Mouse (Mus musculus): ENCODE data around the gene Mrpl49. TPM values are rescaled to one million over a fixed set of nuclear protein-coding genes. Genes with fewer than 3 reads are reported as not detected.
A peak's percentile ranks its signal among the peaks of the same experiment; 100 is the strongest.

Mrpl49 gene
- polyA plus RNA-seq, 1 experiment from 2014 or later = 64.5 TPM

- H3K36me3 ChIP-seq (ENCODE audit: control insufficient read depth, insufficient read depth, low read length) = peaks cover 78% of the 10 kb centered on the region
- no peak overlapping the region for H3K4me2 ChIP-seq (ENCODE audit: low read length)
- WGBS = 77% methylated on average over 5 of the region's 5 CpGs
- peaks cover 2 to 17% of the 10 kb centered on the region in 2 experiments; a peak in 3 of 4 replicates for H3K4me1 ChIP-seq (ENCODE audit: control insufficient read depth in 2 of 2, insufficient read depth in 2 of 2, low read length in 2 of 2)
- H3K27me3 ChIP-seq (ENCODE audit: control insufficient read depth, insufficient read depth, low read length) = no peaks in the 10 kb centered on the region
- H3K9me3 ChIP-seq (ENCODE audit: control insufficient read depth, low read length) = no peaks in the 10 kb centered on the region
- ATAC-seq (ENCODE audit: insufficient number of reproducible peaks, insufficient read depth, low FRiP score, low read depth) = no peak
- no peak overlapping the region for H3K4me3 ChIP-seq (ENCODE audit: control insufficient read depth in 1 of 2, insufficient read depth in 1 of 2, low read depth in 1 of 2, low read length in 2 of 2)
- H3K9ac ChIP-seq (ENCODE audit: low read length) = no peak overlapping the region
- no peak overlapping the region for H3K27ac ChIP-seq (replicated peaks in 1 of 2; ENCODE audit: control insufficient read depth in 1 of 2, insufficient read depth in 1 of 2, low read depth in 2 of 2, low read length in 2 of 2)
Measured at GRCm38 (mm10) chr19:6054296-6054695, 3.3 kb downstream of the Mrpl49 start.

- peaks cover 7 to 18% of the 10 kb centered on the region in 2 experiments for H3K4me1 ChIP-seq (ENCODE audit: control insufficient read depth in 2 of 2, insufficient read depth in 2 of 2, low read length in 2 of 2)
- H3K4me2 ChIP-seq (ENCODE audit: low read length) = no peak overlapping the region
- no peak overlapping the region for H3K4me3 ChIP-seq (ENCODE audit: control insufficient read depth in 1 of 2, insufficient read depth in 1 of 2, low read depth in 1 of 2, low read length in 2 of 2)
- no peak overlapping the region for H3K27ac ChIP-seq (replicated peaks in 1 of 2; ENCODE audit: control insufficient read depth in 1 of 2, insufficient read depth in 1 of 2, low read depth in 2 of 2, low read length in 2 of 2)
- peaks cover 82% of the 10 kb centered on the region for H3K36me3 ChIP-seq (ENCODE audit: control insufficient read depth, insufficient read depth, low read length)
- no peaks in the 10 kb centered on the region for H3K27me3 ChIP-seq (ENCODE audit: control insufficient read depth, insufficient read depth, low read length)
- ATAC-seq (ENCODE audit: insufficient number of reproducible peaks, insufficient read depth, low FRiP score, low read depth) = no peak
- 78% methylated on average over 7 of the region's 7 CpGs for WGBS
- no peaks in the 10 kb centered on the region for H3K9me3 ChIP-seq (ENCODE audit: control insufficient read depth, low read length)
- H3K9ac ChIP-seq (ENCODE audit: low read length) = no peak overlapping the region
Measured at GRCm38 (mm10) chr19:6052516-6052915, 5.1 kb downstream of the Mrpl49 start.

- no peak overlapping the region for H3K4me3 ChIP-seq (ENCODE audit: control insufficient read depth in 1 of 2, insufficient read depth in 1 of 2, low read depth in 1 of 2, low read length in 2 of 2)
- no peak overlapping the region for H3K27ac ChIP-seq (replicated peaks in 1 of 2; ENCODE audit: control insufficient read depth in 1 of 2, insufficient read depth in 1 of 2, low read depth in 2 of 2, low read length in 2 of 2)
- H3K27me3 ChIP-seq (ENCODE audit: control insufficient read depth, insufficient read depth, low read length) = no peaks in the 10 kb centered on the region
- H3K4me2 ChIP-seq (ENCODE audit: low read length) = no peak overlapping the region
- H3K9ac ChIP-seq (ENCODE audit: low read length) = no peak overlapping the region
- peaks cover 59% of the 10 kb centered on the region for H3K36me3 ChIP-seq (ENCODE audit: control insufficient read depth, insufficient read depth, low read length)
- peaks cover 6 to 19% of the 10 kb centered on the region in 2 experiments; a peak in 3 of 4 replicates for H3K4me1 ChIP-seq (ENCODE audit: control insufficient read depth in 2 of 2, insufficient read depth in 2 of 2, low read length in 2 of 2)
- no peak for ATAC-seq (ENCODE audit: insufficient number of reproducible peaks, insufficient read depth, low FRiP score, low read depth)
- no peaks in the 10 kb centered on the region for H3K9me3 ChIP-seq (ENCODE audit: control insufficient read depth, low read length)
- WGBS = 81% methylated on average over 11 of the region's 11 CpGs
Measured at GRCm38 (mm10) chr19:6048681-6049410, 8.7 kb downstream of the Mrpl49 start.

- Histone ChIP-seq H3K9ac (ENCODE audit: low read length) (peak overlapping the region; percentile 91), H3K27me3 (ENCODE audit: control insufficient read depth, insufficient read depth, low read length) (no peaks in the 10 kb centered on the region), H3K4me1 (ENCODE audit: control insufficient read depth in 2 of 2, insufficient read depth in 2 of 2, low read length in 2 of 2) (peaks cover 6 to 19% of the 10 kb centered on the region in 2 experiments; a peak in 3 of 4 replicates), H3K27ac (replicated peaks in 1 of 2; ENCODE audit: control insufficient read depth in 1 of 2, insufficient read depth in 1 of 2, low read depth in 2 of 2, low read length in 2 of 2) (no peak overlapping the region; a peak in 1 of 4 replicates), H3K4me2 (ENCODE audit: low read length) (peak overlapping the region; percentile 89), H3K36me3 (ENCODE audit: control insufficient read depth, insufficient read depth, low read length) (peaks cover 48% of the 10 kb centered on the region), H3K4me3 (ENCODE audit: control insufficient read depth in 1 of 2, insufficient read depth in 1 of 2, low read depth in 1 of 2, low read length in 2 of 2) (peak overlapping the region; percentile 88 to 90), H3K9me3 (ENCODE audit: control insufficient read depth, low read length) (no peaks in the 10 kb centered on the region)
- no peak for ATAC-seq (ENCODE audit: insufficient number of reproducible peaks, insufficient read depth, low FRiP score, low read depth)
- WGBS = 80% methylated on average over 8 of the region's 8 CpGs
Measured at GRCm38 (mm10) chr19:6047899-6048166, 9.8 kb downstream of the Mrpl49 start.

- H3K36me3 ChIP-seq (ENCODE audit: control insufficient read depth, insufficient read depth, low read length) = peaks cover 43% of the 10 kb centered on the region
- peak overlapping the region; percentile 89 for H3K4me2 ChIP-seq (ENCODE audit: low read length)
- WGBS = 2% methylated on average over 44 of the region's 44 CpGs
- H3K27ac ChIP-seq (replicated peaks in 1 of 2; ENCODE audit: control insufficient read depth in 1 of 2, insufficient read depth in 1 of 2, low read depth in 2 of 2, low read length in 2 of 2) = peak overlapping the region; percentile 99
- H3K4me1 ChIP-seq (ENCODE audit: control insufficient read depth in 2 of 2, insufficient read depth in 2 of 2, low read length in 2 of 2) = peaks cover 6 to 19% of the 10 kb centered on the region in 2 experiments; a peak in 3 of 4 replicates
- H3K27me3 ChIP-seq (ENCODE audit: control insufficient read depth, insufficient read depth, low read length) = no peaks in the 10 kb centered on the region
- ATAC-seq (ENCODE audit: insufficient number of reproducible peaks, insufficient read depth, low FRiP score, low read depth) = peak; percentile 5
- peak overlapping the region; percentile 88 to 90 for H3K4me3 ChIP-seq (ENCODE audit: control insufficient read depth in 1 of 2, insufficient read depth in 1 of 2, low read depth in 1 of 2, low read length in 2 of 2)
- peak overlapping the region; percentile 91 for H3K9ac ChIP-seq (ENCODE audit: low read length)
- no peaks in the 10 kb centered on the region for H3K9me3 ChIP-seq (ENCODE audit: control insufficient read depth, low read length)
Measured at GRCm38 (mm10) chr19:6047154-6047898, 10.3 kb downstream of the Mrpl49 start.

- Histone ChIP-seq H3K27ac (replicated peaks in 1 of 2; ENCODE audit: control insufficient read depth in 1 of 2, insufficient read depth in 1 of 2, low read depth in 2 of 2, low read length in 2 of 2) (peak within 1 kb of the TSS; percentile 99), H3K4me2 (ENCODE audit: low read length) (peak within 1 kb of the TSS; percentile 89), H3K36me3 (ENCODE audit: control insufficient read depth, insufficient read depth, low read length) (peaks cover 35% of the 10 kb centered on the region), H3K27me3 (ENCODE audit: control insufficient read depth, insufficient read depth, low read length) (no peaks in the 10 kb centered on the region), H3K4me3 (ENCODE audit: control insufficient read depth in 1 of 2, insufficient read depth in 1 of 2, low read depth in 1 of 2, low read length in 2 of 2) (peak within 1 kb of the TSS; percentile 88 to 90), H3K4me1 (ENCODE audit: control insufficient read depth in 2 of 2, insufficient read depth in 2 of 2, low read length in 2 of 2) (peaks cover 6 to 19% of the 10 kb centered on the region in 2 experiments; a peak in 3 of 4 replicates), H3K9me3 (ENCODE audit: control insufficient read depth, low read length) (no peaks in the 10 kb centered on the region), H3K9ac (ENCODE audit: low read length) (peak within 1 kb of the TSS; percentile 91)
- peak; percentile 82 for ATAC-seq (ENCODE audit: insufficient number of reproducible peaks, insufficient read depth, low FRiP score, low read depth)
- under 1% methylated on average over 65 of the region's 65 CpGs for WGBS
Measured at GRCm38 (mm10) chr19:6046294-6047153, 11.1 kb downstream of the Mrpl49 start, which contains the start of gene Syvn1. Syvn1 (plus strand) TSS chr19:6046576.
